Mouse (Mus musculus) C2C12 (cell line): ENCODE results near the gene Pycr1.

Experiments used
- CEBPB ChIP-seq: IDR thresholded peaks from one replicate; pipeline ENCODE4 v1.6.1; 2011; ENCODE audit warnings: low read depth, mild to moderate bottlenecking, control low read depth, moderate library complexity
- CTCF ChIP-seq: IDR thresholded peaks from one replicate; pipeline ENCODE4 v1.5.1; 2011; ENCODE audit not compliant: control insufficient read depth, insufficient read depth, insufficient read length
- MAX ChIP-seq: IDR thresholded peaks from one replicate; pipeline ENCODE4 v1.6.1; 2011; ENCODE audit warnings: mild to moderate bottlenecking, control low read depth
- USF1 ChIP-seq: IDR thresholded peaks from one replicate; pipeline ENCODE4 v1.6.1; 2011; ENCODE audit warnings: low read depth, mild to moderate bottlenecking, control low read depth, moderate library complexity

DNA sequence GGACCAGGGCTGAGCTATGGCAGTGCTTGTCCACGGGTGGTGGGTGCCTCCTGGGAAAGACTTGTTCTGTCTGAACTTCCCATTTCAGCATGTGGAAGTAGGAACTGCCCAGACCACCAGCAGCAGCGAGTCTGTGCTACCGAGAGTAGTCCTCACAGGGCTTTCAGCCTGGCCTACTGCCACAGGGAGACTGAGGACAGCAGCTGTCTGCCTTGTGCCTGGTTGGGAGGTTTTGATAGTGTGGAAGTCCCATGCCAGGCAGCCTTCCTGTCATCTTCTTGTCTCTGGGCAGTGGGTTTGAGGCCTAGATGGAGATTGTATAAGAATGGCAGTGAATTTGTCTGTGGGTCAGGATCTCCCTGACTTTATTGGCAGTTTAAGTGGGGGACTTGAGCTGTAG lies 45.8 kb upstream of the Pycr1 start:
- TF ChIP-seq CTCF, result no peak
- no peak for TF ChIP-seq CEBPB
- no peak for TF ChIP-seq USF1
- TF ChIP-seq MAX, result no peak
